Mouse (Mus musculus) layer of hippocampus, adult 8-10 months (tissue): ENCODE data around the gene Rbm33. TPM values are rescaled to one million over a fixed set of nuclear protein-coding genes. Genes with fewer than 3 reads are reported as not detected.

Experiments used
- DNase-seq, 2 experiments: peaks; one replicate each; pipeline ENCODE4 v3.0.0; 2022; ENCODE audit warnings: low spot score in 2 of 2
- total RNA-seq, 4 experiments: library from RNA; stranded (reverse); gene quantifications; 2 replicates each; pipeline ENCODE4 v1.2.4; 2022

Gene Rbm33
- total RNA-seq, 4 experiments from 2014 or later: 60.2 to 70.2 (median 65.7) TPM

DNA sequence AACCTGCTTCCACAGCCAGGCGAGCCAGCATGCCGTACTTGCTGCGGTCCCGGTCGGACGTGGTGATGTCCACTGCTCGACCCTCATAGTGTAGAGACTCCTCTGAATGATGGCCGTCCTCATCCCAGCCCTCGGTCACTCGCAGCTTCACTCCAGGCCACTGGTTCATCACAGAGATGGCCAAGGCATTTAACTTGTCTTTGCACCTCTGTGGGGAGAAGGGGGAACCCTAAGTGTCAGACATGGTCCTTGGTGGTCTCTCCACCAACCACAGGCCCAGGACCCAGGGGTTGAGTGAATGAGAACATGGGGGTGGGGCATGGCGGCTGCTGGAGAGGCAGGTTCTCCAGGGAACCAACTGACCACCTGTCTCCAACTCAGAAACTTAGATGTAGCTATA is 144.5 kb downstream of the Rbm33 start:
- no peak for DNase-seq

DNA sequence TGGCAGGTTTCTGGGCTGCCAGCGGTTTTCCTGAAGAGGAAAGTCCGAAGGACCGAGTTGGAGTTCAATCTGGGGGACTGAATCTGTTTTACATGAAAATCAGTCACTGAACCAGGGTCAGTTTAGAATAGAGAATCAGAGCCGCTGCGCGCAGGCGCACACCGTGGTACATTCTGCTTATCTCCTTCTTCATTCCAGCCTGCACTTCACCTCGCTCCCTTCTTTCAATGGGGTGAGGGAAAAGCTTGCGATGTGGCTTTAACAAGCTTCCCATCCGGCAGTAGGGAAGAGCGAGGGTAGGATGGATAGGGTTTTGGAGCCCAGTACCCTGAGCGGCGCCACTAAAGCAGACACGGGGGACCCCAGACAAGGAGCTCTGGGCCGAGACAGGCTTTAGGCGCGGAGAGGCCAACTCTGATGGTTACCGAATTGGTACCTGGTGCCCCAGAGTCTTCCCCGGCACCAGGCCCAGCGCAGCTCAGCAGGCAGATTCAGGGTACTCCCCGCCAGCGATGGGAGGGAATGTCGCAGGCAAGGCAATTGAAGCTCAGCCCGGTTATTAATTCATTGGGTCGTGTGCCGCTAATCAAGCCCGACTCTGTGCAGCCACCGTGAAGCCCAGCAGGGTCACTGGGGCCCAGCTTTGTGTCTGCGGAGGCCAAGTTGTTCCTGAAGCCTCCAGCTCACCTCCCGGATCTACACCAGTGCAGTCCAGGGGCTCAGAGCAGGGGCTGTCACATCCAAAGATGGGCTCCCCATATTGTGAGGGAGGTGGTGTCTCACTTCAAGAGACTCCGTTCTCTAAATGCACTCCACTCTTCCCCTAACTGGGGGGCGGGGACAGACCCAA is 146.0 kb downstream of the Rbm33 start:
- no peak for DNase-seq

DNA sequence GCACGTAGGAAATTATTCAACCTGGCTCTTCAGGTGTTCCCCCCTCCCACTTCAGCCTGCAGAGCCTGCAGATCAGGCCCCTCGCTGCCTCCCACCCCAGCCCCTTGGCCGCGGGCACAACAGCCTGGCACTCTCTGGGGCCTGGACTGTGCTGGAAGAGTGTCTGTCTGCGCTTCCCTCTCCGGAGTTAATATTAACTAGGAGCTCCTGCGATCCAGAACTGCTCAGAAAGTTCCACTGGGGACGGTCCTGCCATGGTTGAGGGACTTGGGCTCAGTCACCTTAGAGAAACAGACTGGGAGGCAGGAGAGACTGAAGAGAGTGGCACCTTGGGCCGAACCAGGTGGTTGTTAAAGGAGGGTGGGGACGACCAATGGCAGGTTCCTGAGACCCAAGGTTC is 146.7 kb downstream of the Rbm33 start:
- DNase-seq: no peak

DNA sequence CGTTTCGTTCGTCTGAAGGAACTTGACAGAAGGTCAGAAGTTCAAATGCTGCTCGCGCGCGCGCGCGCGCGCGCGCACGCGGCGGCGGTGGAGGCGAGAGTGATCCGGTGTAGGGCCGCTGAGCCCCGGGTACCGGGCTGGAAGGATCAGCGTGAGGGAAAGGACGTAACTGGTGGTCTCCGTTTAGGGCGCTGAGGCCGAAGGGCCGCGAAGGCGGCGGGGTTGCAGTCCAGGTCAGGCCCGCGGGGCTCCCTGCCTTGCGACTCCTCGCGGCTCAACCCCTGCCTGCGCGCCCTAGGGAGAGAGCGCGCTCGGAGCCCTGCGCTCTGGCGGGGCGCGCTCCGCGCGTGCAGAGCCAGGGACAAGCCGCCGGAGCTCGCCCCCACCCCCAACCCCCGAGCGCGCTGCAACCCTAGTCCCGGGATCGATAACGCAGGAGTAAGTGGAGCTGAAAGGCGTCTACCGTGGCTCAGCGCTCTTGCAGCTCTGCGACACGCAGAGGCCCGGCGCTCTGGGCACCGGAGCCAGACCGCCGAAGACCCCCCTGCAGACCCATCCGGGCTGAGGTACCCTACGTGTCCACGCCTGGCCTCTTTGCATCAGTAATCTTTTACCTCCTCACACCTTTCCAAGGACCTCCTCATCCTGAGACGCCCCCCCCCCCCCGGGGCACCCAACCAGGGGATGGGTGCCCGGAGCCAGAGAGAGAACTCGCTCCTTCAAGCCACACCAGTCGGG is 147.6 kb downstream of the Rbm33 start:
- DNase-seq: no peak

DNA sequence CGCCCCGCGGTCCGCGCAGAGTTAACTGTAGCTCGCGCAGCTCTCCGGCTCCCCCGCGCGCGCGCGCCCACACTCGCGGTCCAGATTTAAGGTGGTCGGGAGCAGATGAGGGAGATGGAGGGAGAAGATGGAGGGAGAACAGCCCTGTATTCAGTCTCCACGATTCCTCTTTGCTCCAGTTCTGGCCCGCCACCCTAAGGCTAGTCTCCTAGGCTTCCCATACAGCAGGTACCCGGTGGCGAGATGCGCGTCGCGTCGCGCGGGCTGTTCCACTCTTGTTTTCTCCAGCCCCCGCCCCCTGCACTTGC is 148.1 kb downstream of the Rbm33 start:
- DNase-seq: peak in 1 of 2 experiments; percentile 25

DNA sequence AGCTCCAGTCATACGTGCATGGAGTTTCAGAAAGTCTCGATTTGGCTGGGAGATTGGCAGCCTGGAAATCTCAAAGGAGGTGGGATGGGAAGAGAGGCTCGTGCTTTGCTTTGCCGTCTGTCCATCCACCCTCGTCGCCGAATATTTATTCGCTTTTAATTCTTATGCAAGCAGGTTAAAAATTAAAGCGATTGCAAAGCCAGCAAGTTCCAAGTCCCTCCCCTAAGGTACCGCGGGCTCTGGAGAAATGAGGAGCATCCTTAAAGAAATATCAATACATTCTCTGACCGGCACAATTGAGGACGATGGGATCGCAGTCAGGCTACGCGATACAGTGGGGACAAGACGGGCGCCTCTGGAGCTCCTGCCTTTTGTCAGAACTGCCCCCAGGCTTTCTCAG is 148.6 kb downstream of the Rbm33 start:
- no peak for DNase-seq

DNA sequence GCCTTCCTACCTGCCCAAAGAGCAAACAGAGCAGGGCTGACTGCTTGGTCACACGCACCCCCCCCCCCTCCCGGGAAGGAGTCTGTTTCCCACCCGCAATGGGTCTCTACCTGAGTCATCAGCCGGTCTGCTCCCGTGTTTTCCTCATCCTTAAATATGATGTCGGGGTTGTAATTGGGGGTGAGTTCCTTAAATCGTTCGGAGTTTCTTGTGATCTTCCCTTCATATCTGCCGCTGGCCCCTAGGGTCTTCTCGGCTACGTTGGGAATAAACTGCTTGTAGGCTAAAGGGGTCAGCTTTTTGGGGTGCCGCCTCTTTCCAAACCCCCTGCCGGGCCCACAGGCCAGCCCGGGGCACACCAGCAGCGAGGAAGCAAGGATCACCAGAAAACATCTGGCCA is 149.4 kb downstream of the Rbm33 start:
- DNase-seq: no peak

DNA sequence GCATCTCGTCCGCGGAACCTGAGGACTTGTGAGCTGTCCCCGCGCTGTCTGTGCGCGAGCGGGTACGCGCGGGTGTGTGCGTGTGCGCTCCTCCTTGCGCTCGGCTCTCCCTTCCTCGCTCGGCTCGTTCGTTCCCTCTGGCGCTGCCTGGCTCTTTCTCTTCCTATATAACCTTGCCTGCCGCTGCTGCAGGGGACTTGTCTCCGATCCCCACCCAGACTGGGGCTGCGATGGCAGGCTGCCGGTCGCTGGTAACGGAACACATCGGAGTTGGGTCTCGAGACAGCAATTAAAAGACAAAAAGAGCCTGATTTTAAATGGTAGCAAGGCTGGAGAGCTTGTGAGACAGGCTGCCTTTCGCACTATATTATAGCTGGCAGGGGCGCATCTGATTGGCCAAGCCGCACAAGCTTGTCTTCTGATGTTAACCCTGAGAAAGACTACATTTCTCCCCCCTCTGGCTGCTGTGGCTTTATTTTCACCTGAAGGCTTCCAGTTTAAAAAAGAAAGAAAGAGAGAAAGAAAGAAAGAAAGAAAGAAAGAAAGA is 149.9 kb downstream of the Rbm33 start, which contains the start of gene Shh:
Gene Shh, minus strand, starts transcription at position 497 of the 547 bp plus-strand sequence.
- DNase-seq: peak in 1 of 2 experiments; percentile 33

Other genes starting within 250 kb of the Rbm33 start
- 100 to 1,000 TPM in 1 of 4 experiments, 10 to 100 TPM in 3; 62.9 to 110 (median 82.5) TPM for gene Insig1, start 245.8 kb upstream of the Rbm33 start, total RNA-seq
- gene En2, start 151.4 kb upstream of the Rbm33 start, total RNA-seq: under 1 TPM; 0.27 to 0.57 (median 0.40) TPM
- under 1 TPM in 3 of 4 experiments, not detected in 1; 0.12 to 0.43 (median 0.25) TPM for gene Cnpy1, start 71.3 kb upstream of the Rbm33 start, total RNA-seq
- gene Shh, start 150.1 kb downstream of the Rbm33 start, total RNA-seq: 1 to 10 TPM in 3 of 4 experiments, under 1 TPM in 1; 0.83 to 1.7 (median 1.5) TPM